In the genomic region with DNA sequence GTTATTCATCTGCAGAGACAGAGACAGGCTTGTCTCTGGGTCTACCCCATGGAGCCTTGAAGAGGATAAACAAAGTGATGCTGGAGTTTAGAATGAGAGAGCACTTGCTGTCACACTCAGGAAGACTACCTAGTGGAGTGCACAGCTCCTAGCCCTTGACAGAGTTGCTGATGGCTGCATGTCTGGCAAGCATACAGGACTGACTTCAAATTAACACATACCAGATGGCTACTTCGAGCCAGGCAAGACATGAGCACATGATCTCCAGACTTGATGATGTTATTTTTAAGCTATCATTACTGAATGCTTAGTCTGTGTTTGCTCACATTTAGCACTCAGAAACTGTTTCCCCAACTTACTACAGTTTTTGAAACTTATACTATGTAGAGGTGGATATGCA, we compare ENCODE assay signal across 15 mouse cellular contexts.
"Had no signal": no experiment of that assay in that cellular context is flagged by ENCODE, and none has a peak within 500 bp of the region (broad histone marks: within the 10 kb centered on the region; RNA-seq: fewer than 3 reads in every experiment).

No protein-coding gene starts in this region.

- H3K36me3 ChIP-seq: kidney, embryonic 15.5 days; limb, embryonic 10.5 days; midbrain, embryonic 10.5 days; neural tube, embryonic 13.5 days had no signal

- H3K4me3 ChIP-seq: kidney, embryonic 15.5 days; limb, embryonic 10.5 days; midbrain, embryonic 10.5 days; neural tube, embryonic 13.5 days had no signal

- ATAC-seq: midbrain, embryonic 16.5 days had no signal

- H3K27ac ChIP-seq: kidney, embryonic 15.5 days; limb, embryonic 10.5 days; midbrain, embryonic 10.5 days; neural tube, embryonic 13.5 days had no signal

- H3K4me1 ChIP-seq: kidney, embryonic 15.5 days; limb, embryonic 10.5 days; midbrain, embryonic 10.5 days; neural tube, embryonic 13.5 days had no signal

- H3K27me3 ChIP-seq: kidney, embryonic 15.5 days; neural tube, embryonic 13.5 days had no signal

- H3K9me3 ChIP-seq: kidney, embryonic 15.5 days; limb, embryonic 10.5 days; midbrain, embryonic 10.5 days; neural tube, embryonic 13.5 days had no signal

- H3K9ac ChIP-seq: kidney, embryonic 15.5 days; lung, embryonic 14.5 days; neural tube, embryonic 13.5 days had no signal

- DNase-seq: kidney, postnatal 14 days; lung, postnatal 10 days; lung, postnatal 4 days; retina, postnatal 1 day; right cerebral cortex, postnatal 4 days; spleen, adult 18-20 months; thymus, adult 2 months; thymus, postnatal 25 days had no signal

- H3K4me2 ChIP-seq: kidney, embryonic 15.5 days; liver, embryonic 11.5 days; lung, embryonic 14.5 days; neural tube, embryonic 13.5 days had no signal
